In the genomic region with DNA sequence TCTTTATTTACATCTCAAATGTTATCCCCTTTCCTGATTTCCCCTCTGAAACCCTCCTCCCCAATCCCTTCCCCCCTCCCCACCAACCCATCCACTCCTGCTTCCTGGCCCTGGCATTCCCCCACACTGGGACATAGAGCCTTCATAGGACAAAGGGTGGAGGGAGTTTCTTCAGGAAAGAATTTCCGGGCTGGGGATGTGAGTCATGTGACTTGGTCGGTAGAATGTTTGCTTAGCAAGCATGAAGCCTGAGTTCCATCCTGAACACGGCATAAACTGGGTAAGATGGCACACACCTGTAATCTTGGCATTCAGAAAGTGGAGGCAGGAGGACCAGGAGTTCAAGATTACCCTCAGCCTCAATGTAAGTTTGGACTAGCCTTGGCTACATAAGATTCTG, we compare ENCODE assay signal across 18 mouse cellular contexts.
DNase-seq lines count a peak whose midpoint lies in the region; ATAC-seq and TF ChIP-seq lines count a peak whose summit lies in the region.
"Had no signal": no experiment of that assay in that cellular context is flagged by ENCODE, and none has a peak within 500 bp of the region (broad histone marks: within the 10 kb centered on the region; RNA-seq: fewer than 3 reads in every experiment).

No protein-coding gene starts in this region.

- ATAC-seq in kidney, embryonic 14.5 days (ENCODE audit: low FRiP score, low TSS enrichment) = no peak
- no peak for ATAC-seq in lung, embryonic 14.5 days (ENCODE audit: insufficient read depth)
- ATAC-seq in stomach, postnatal 0 days (ENCODE audit: low FRiP score, low TSS enrichment) = no peak
- ATAC-seq: forebrain, embryonic 16.5 days; hindbrain, postnatal 0 days had no signal

- no peak overlapping the region for H3K4me2 ChIP-seq in kidney, embryonic 14.5 days (replicated peaks; ENCODE audit: low read depth, low read length)
- no peak overlapping the region for H3K4me2 ChIP-seq in lung, embryonic 14.5 days
- H3K4me2 ChIP-seq in stomach, postnatal 0 days (replicated peaks; ENCODE audit: low read depth) = no peak overlapping the region
- H3K4me2 ChIP-seq: embryonic facial prominence, embryonic 12.5 days; forebrain, embryonic 12.5 days; hindbrain, embryonic 13.5 days had no signal

- no peak overlapping the region for H3K9ac ChIP-seq in kidney, embryonic 14.5 days (ENCODE audit: low read depth, low read length)
- H3K9ac ChIP-seq in lung, embryonic 14.5 days = no peak overlapping the region
- no peak overlapping the region for H3K9ac ChIP-seq in stomach, postnatal 0 days (ENCODE audit: low read length)
- H3K9ac ChIP-seq: embryonic facial prominence, embryonic 12.5 days; forebrain, embryonic 12.5 days; hindbrain, embryonic 13.5 days had no signal

- peaks cover 4% of the 10 kb centered on the region for H3K36me3 ChIP-seq in kidney, adult 2 months (ENCODE audit: control insufficient read depth, insufficient read depth, low read length)
- peaks cover 26% of the 10 kb centered on the region; the same call in 1 of the 2 replicates for H3K36me3 ChIP-seq in kidney, embryonic 14.5 days (ENCODE audit: control insufficient read depth, insufficient read depth, low read length)
- H3K36me3 ChIP-seq in lung, embryonic 14.5 days (ENCODE audit: insufficient read depth) = peaks cover 28% of the 10 kb centered on the region
- H3K36me3 ChIP-seq in stomach, postnatal 0 days (ENCODE audit: control insufficient read depth, insufficient read depth, low read length) = peaks cover 3% of the 10 kb centered on the region; the same call in 1 of the 2 replicates

- H3K4me1 ChIP-seq in kidney, adult 2 months (ENCODE audit: control insufficient read depth, insufficient read depth, low read length) = no peaks in the 10 kb centered on the region
- H3K4me1 ChIP-seq in kidney, embryonic 14.5 days (ENCODE audit: control insufficient read depth, insufficient read depth, low read length) = no peaks in the 10 kb centered on the region
- H3K4me1 ChIP-seq in lung, embryonic 14.5 days (ENCODE audit: insufficient read depth) = no peaks in the 10 kb centered on the region
- no peaks in the 10 kb centered on the region for H3K4me1 ChIP-seq in stomach, postnatal 0 days (replicated peaks; ENCODE audit: control insufficient read depth, insufficient read depth)
- H3K4me1 ChIP-seq: embryonic facial prominence, embryonic 12.5 days; forebrain, embryonic 12.5 days; hindbrain, embryonic 13.5 days had no signal

- WGBS in kidney, adult 2 months = 18% methylated on average over 3 of the region's 3 CpGs
- 69% methylated on average over 3 of the region's 3 CpGs for WGBS in kidney, embryonic 14.5 days
- WGBS in lung, embryonic 14.5 days = 41% methylated on average over 3 of the region's 3 CpGs
- WGBS in stomach, postnatal 0 days = 34% methylated on average over 3 of the region's 3 CpGs

- no peak for TF ChIP-seq CTCF in kidney, adult 2 months (conservative IDR thresholded peaks at IDR 0.05; ENCODE audit: insufficient read depth, insufficient read length, low read depth, low read length)
- no peak for TF ChIP-seq CTCF in lung, embryonic 14.5 days (IDR thresholded peaks at IDR 0.05; ENCODE audit: low read depth)
- no peak for TF ChIP-seq CTCF in stomach, postnatal 0 days (IDR thresholded peaks at IDR 0.05; ENCODE audit: low read depth)

- H3K4me3 ChIP-seq in kidney, adult 2 months (ENCODE audit: insufficient read depth, low read depth, low read length) = no peak overlapping the region
- no peak overlapping the region for H3K4me3 ChIP-seq in kidney, embryonic 14.5 days (ENCODE audit: low read length)
- no peak overlapping the region for H3K4me3 ChIP-seq in lung, embryonic 14.5 days (ENCODE audit: low read depth, low read length)
- no peak overlapping the region for H3K4me3 ChIP-seq in stomach, postnatal 0 days (ENCODE audit: low read depth, low read length)
- H3K4me3 ChIP-seq: embryonic facial prominence, embryonic 12.5 days; forebrain, embryonic 12.5 days; hindbrain, embryonic 13.5 days had no signal

- no peak overlapping the region for H3K27ac ChIP-seq in kidney, adult 2 months (ENCODE audit: insufficient read depth, low read depth, low read length)
- H3K27ac ChIP-seq in kidney, embryonic 14.5 days (ENCODE audit: low read depth, low read length) = no peak overlapping the region
- H3K27ac ChIP-seq in lung, embryonic 14.5 days (ENCODE audit: low read depth) = no peak overlapping the region
- H3K27ac ChIP-seq in stomach, postnatal 0 days (replicated peaks) = no peak overlapping the region
- H3K27ac ChIP-seq: embryonic facial prominence, embryonic 12.5 days; forebrain, embryonic 12.5 days; hindbrain, embryonic 13.5 days; hindbrain, postnatal 0 days had no signal

- DNase-seq in kidney, adult 2 months = peak; percentile 29
- DNase-seq in lung, embryonic 14.5 days = peak; percentile 39
- DNase-seq in lung, postnatal 14 days = no peak
- peak; percentile 44 for DNase-seq in R1 (ENCODE audit: low read depth, low spot score)
- DNase-seq in stomach, postnatal 0 days (ENCODE audit: low spot score) = peak; percentile 23
- no peak for DNase-seq in spleen, adult 12 weeks (ENCODE audit: low spot score)
- DNase-seq: adrenal gland, postnatal 14 days; cerebellum, adult 11-12 months; cerebellum, adult 9-10 months; cerebellum, postnatal 25 days; gastrocnemius, postnatal 14 days; heart, postnatal 14 days had no signal

- TF ChIP-seq EP300 in stomach, postnatal 0 days (optimal IDR thresholded peaks at IDR 0.05) = no peak

- no peaks in the 10 kb centered on the region for H3K9me3 ChIP-seq in kidney, embryonic 14.5 days (ENCODE audit: control insufficient read depth, low read length)
- H3K9me3 ChIP-seq in lung, embryonic 14.5 days (ENCODE audit: low read depth, low read length) = no peaks in the 10 kb centered on the region
- no peaks in the 10 kb centered on the region for H3K9me3 ChIP-seq in stomach, postnatal 0 days (ENCODE audit: control insufficient read depth, low read length)
- H3K9me3 ChIP-seq: embryonic facial prominence, embryonic 12.5 days; forebrain, embryonic 12.5 days had no signal

- TF ChIP-seq POLR2A in kidney, adult 2 months (IDR thresholded peaks at IDR 0.05; ENCODE audit: low read depth, low read length) = no peak

- H3K27me3 ChIP-seq in kidney, adult 2 months (replicated peaks; ENCODE audit: control insufficient read depth, insufficient read depth, low read length) = no peaks in the 10 kb centered on the region
- no peaks in the 10 kb centered on the region for H3K27me3 ChIP-seq in kidney, embryonic 14.5 days (ENCODE audit: control insufficient read depth, insufficient read depth, low read length)
- no peaks in the 10 kb centered on the region for H3K27me3 ChIP-seq in lung, embryonic 14.5 days (ENCODE audit: insufficient read depth, low read length)
- H3K27me3 ChIP-seq in stomach, postnatal 0 days (ENCODE audit: control insufficient read depth, insufficient read depth, low read length) = no peaks in the 10 kb centered on the region
- H3K27me3 ChIP-seq: embryonic facial prominence, embryonic 12.5 days; forebrain, embryonic 12.5 days; hindbrain, embryonic 13.5 days had no signal

Comparison
In these comparisons a context has a peak if more than half of its experiments do, and no peak if none do; other contexts are left out.
1. DNase-seq: peak in kidney, adult 2 months (single experiment), lung, embryonic 14.5 days (single experiment), R1 (single experiment) and stomach, postnatal 0 days (single experiment); none in lung, postnatal 14 days (single experiment) and spleen, adult 12 weeks (single experiment).